Mouse (Mus musculus): ENCODE measurements around the gene Arl4c. TPM values are rescaled to one million over a fixed set of nuclear protein-coding genes. Genes with fewer than 3 reads are reported as not detected.
"Not testable (repeated sequence)": the region's sequence is repeated elsewhere in the genome, so short reads cannot be mapped to it uniquely, and the experiment has no call there.

Gene Arl4c
- polyA plus RNA-seq, 1 experiment = 17.6 TPM

- TF ChIP-seq CTCF (IDR thresholded peaks at IDR 0.05; ENCODE audit: insufficient read depth, low read length) (no peak), POLR2A (IDR thresholded peaks at IDR 0.05; ENCODE audit: borderline replicate concordance, extremely low read depth, low read depth, low read length) (no peak)
- 77% methylated on average over 4 of the region's 4 CpGs for WGBS
- Histone ChIP-seq H3K4me1 (ENCODE audit: control insufficient read depth, insufficient read depth, low read length) (peaks cover 8% of the 10 kb centered on the region; the same call in 1 of the 2 replicates), H3K4me3 (replicated peaks; ENCODE audit: extremely low read depth, low read depth, low read length) (no peak overlapping the region)
- no peak for DNase-seq
These were observed 63.4 kb downstream of the Arl4c start for GRCm38 (mm10) chr1:88638622-88639021.

DNA sequence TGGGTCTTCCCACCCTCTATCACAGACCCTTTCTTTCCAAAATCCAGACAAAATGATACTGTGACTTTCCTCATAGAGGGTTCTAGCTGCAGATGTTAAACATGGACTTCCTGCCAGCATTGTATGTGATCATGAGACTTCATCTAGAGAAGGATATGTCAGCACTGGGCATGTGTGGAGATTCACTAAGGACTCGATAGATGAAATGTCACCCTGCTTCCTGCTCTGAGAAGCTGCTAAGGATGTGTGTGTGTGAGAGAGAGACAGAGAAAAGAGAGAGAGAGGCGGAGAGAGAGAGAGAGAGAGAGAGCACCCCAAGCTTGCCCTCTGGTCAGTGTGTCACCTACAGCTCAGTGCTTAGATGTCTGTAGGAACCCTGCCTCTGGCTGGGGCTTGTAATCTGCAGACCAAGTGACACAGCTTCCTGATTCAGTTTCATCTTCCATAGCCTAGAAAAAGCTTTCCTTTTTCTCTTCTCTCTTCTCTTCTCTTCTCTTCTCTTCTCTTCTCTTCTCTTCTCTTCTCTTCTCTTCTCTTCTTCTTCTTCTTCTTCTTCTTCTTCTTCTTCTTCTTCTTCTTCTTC, 65.4 kb downstream of the Arl4c start:
- not testable (repeated sequence) for H3K4me3 ChIP-seq (replicated peaks; ENCODE audit: extremely low read depth, low read depth, low read length); H3K4me1 ChIP-seq (ENCODE audit: control insufficient read depth, insufficient read depth, low read length); DNase-seq
- 48% methylated on average over 2 of the region's 2 CpGs for WGBS

- no peak for TF ChIP-seq CTCF (IDR thresholded peaks at IDR 0.05; ENCODE audit: insufficient read depth, low read length)
- no peak for TF ChIP-seq POLR2A (IDR thresholded peaks at IDR 0.05; ENCODE audit: borderline replicate concordance, extremely low read depth, low read depth, low read length)
- Histone ChIP-seq H3K4me1 (ENCODE audit: control insufficient read depth, insufficient read depth, low read length) (peaks cover 8% of the 10 kb centered on the region; the same call in 1 of the 2 replicates), H3K4me3 (replicated peaks; ENCODE audit: extremely low read depth, low read depth, low read length) (no peak overlapping the region)
- DNase-seq = no peak
- WGBS = 46% methylated on average over 12 of the region's 12 CpGs
These were observed 66.4 kb downstream of the Arl4c start for GRCm38 (mm10) chr1:88635659-88636058.

GRCm38 (mm10) chr1:88632851-88633250, 69.2 kb downstream of the Arl4c start:
- Histone ChIP-seq H3K4me3 (replicated peaks; ENCODE audit: extremely low read depth, low read depth, low read length) (no peak overlapping the region), H3K4me1 (ENCODE audit: control insufficient read depth, insufficient read depth, low read length) (peaks cover 5% of the 10 kb centered on the region; the same call in 1 of the 2 replicates)
- TF ChIP-seq CTCF (IDR thresholded peaks at IDR 0.05; ENCODE audit: insufficient read depth, low read length) (no peak), POLR2A (IDR thresholded peaks at IDR 0.05; ENCODE audit: borderline replicate concordance, extremely low read depth, low read depth, low read length) (no peak)
- 52% methylated on average over 6 of the region's 6 CpGs for WGBS
- no peak for DNase-seq

DNA sequence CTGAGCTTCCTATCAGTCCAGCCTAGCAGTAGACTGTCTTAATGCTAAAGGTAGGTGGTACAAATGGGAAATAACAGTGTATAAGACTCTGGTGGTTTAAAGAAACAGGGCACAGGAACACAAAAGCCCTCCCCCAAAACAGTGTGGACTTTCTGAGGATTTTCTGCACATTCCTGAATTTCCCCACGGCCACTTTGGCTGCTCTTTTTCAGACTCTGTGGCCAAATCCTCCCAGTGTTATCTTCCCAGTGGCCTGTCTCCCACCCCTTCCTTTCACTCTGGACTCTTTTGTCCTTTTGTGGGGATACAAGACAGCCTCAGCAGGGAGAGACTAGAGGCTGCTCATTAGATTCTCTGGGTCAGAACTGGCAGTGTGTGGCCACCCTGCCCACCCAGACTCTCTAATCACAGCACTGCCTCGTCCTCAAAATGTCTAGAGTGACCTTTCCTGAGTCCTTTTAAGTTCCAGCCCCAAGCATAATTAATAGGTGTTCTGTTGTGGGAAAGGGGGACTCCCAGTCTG, 72.0 kb downstream of the Arl4c start:
- H3K4me3 ChIP-seq (replicated peaks; ENCODE audit: extremely low read depth, low read depth, low read length) = no peak overlapping the region

DNA sequence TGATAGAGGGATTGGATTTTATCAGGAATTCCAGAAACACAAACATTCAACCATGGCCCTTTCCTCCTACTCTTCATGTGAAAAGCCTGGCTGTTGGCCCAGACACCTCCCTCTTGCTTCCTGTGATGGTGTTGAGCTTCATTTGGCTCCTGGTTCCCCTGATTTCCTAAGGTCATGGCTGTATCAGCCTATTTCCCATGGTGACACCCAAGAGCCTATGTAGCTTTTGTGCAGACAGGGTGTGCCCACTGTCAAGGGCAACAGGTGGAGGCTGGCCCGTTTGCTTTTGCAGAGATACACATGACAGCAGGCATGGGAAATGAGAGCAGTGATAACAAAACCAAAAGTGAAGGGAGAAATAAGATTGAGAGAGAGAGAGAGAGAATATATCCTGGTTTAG, 76.8 kb downstream of the Arl4c start:
- no peak for TF ChIP-seq CTCF (IDR thresholded peaks at IDR 0.05; ENCODE audit: insufficient read depth, low read length)
- no peak for TF ChIP-seq POLR2A (IDR thresholded peaks at IDR 0.05; ENCODE audit: borderline replicate concordance, extremely low read depth, low read depth, low read length)
- WGBS = 21% methylated on average over 1 of the region's 1 CpGs
- no peak overlapping the region for H3K4me3 ChIP-seq (replicated peaks; ENCODE audit: extremely low read depth, low read depth, low read length)
- DNase-seq = no peak
- peaks cover 8% of the 10 kb centered on the region for H3K4me1 ChIP-seq (ENCODE audit: control insufficient read depth, insufficient read depth, low read length)

More for the DNA sequence above, 72.0 kb downstream of the Arl4c start:
- WGBS = 49% methylated on average over 2 of the region's 2 CpGs
- no peak for TF ChIP-seq POLR2A (IDR thresholded peaks at IDR 0.05; ENCODE audit: borderline replicate concordance, extremely low read depth, low read depth, low read length)
- TF ChIP-seq CTCF (IDR thresholded peaks at IDR 0.05; ENCODE audit: insufficient read depth, low read length) = no peak
- peaks cover 5% of the 10 kb centered on the region for H3K4me1 ChIP-seq (ENCODE audit: control insufficient read depth, insufficient read depth, low read length)
- DNase-seq = no peak

DNA sequence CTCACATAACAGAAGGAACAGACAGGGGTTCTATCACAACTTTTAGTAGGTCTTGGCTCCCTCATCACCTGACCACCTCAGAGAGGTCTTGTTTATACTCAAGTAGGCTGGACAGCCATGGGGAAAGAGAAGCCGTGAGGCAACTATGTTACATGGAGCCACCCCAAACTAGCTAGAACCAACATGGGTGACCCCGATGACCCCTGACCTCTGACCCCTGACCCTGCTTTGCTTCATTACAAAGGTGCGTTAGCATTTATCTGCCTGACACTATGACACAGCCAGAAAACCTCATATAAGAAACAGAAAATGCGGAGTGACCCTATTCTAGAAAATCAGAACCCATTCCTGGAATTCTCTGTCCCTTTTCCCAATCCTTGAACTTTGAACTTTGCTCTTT, 77.6 kb downstream of the Arl4c start:
- peaks cover 8% of the 10 kb centered on the region for H3K4me1 ChIP-seq (ENCODE audit: control insufficient read depth, insufficient read depth, low read length)
- DNase-seq = no peak
- 94% methylated on average over 4 of the region's 4 CpGs for WGBS
- TF ChIP-seq POLR2A (IDR thresholded peaks at IDR 0.05; ENCODE audit: borderline replicate concordance, extremely low read depth, low read depth, low read length) = no peak
- no peak for TF ChIP-seq CTCF (IDR thresholded peaks at IDR 0.05; ENCODE audit: insufficient read depth, low read length)
- no peak overlapping the region for H3K4me3 ChIP-seq (replicated peaks; ENCODE audit: extremely low read depth, low read depth, low read length)

- no peak for DNase-seq
- TF ChIP-seq POLR2A (IDR thresholded peaks at IDR 0.05; ENCODE audit: borderline replicate concordance, extremely low read depth, low read depth, low read length) (no peak), CTCF (IDR thresholded peaks at IDR 0.05; ENCODE audit: insufficient read depth, low read length) (no peak)
- H3K4me1 ChIP-seq (ENCODE audit: control insufficient read depth, insufficient read depth, low read length) = peaks cover 8% of the 10 kb centered on the region
- whole genome bisulfite sequencing = 89% methylated on average over 8 of the region's 8 CpGs
- no peak overlapping the region for H3K4me3 ChIP-seq (replicated peaks; ENCODE audit: extremely low read depth, low read depth, low read length)
These were observed 78.4 kb downstream of the Arl4c start for GRCm38 (mm10) chr1:88623541-88624115.

Other genes with a start within 250 kb of the Arl4c start
- 0.11 TPM in 1 of 2 replicates, not detected in the other for gene Glrp1, start 192.2 kb downstream of the Arl4c start, polyA plus RNA-seq (2012; rRNA removed)

Measured in lung, adult 2 months (tissue).